Mouse (Mus musculus) macrophage (primary cell): Measurements from ENCODE around the gene Slc16a6. TPM values are rescaled to one million over a fixed set of nuclear protein-coding genes. Genes with fewer than 3 reads are reported as not detected.

ENCODE experiments used
- H3K27ac ChIP-seq: fragments of 350-480 bp; formaldehyde crosslinking; 2 replicates; pipeline ENCODE4 v1.9.0; 2021
- H3K36me3 ChIP-seq: fragments of 350-480 bp; formaldehyde crosslinking; 2 replicates; pipeline ENCODE4 v1.9.0; 2021; ENCODE audit errors: inconsistent target
- H3K4me3 ChIP-seq: fragments of 350-480 bp; formaldehyde crosslinking; 2 replicates; pipeline ENCODE4 v1.9.0; 2021; ENCODE audit errors: inconsistent target
- H3K79me2 ChIP-seq: fragments of 350-480 bp; formaldehyde crosslinking; 2 replicates; pipeline ENCODE4 v1.9.0; 2021; ENCODE audit errors: inconsistent target
- WGBS: methylation state at CpG from one replicate; pipeline ENCODE4 v1.1.7; 2026; ENCODE audit warnings: inconsistent platforms; ENCODE audit not compliant: missing documents; 5-methylcytosine and 5-hydroxymethylcytosine counted together
- polyA plus RNA-seq: library from polyadenylated mRNA; stranded (reverse); fragments of 250-400 nt; gene quantifications from 3 replicates; pipeline ENCODE4 v1.2.4, GENCODE M21; 2018; ENCODE audit warnings: inconsistent platforms
- total RNA-seq, 78 experiments: library from RNA; depleted of rRNA; stranded (reverse); fragments of 250-400 nt; gene quantifications; 1 replicate in 9 of 78; 2 replicates in 24 of 78; 3 replicates in 43 of 78; 4 replicates in 2 of 78; pipeline ENCODE4 v1.2.4; 2018; ENCODE audit warnings: inconsistent platforms in 56 of 78

The Slc16a6 gene
- 100 to 1,000 TPM in 25 of 26 experiments, 10 to 100 TPM in 1; 68.8 to 273 (median 190) TPM for total RNA-seq (2018; cell fraction: chromatin; rRNA removed)
- total RNA-seq (2018; cell fraction: cytosol; rRNA removed): 100 to 1,000 TPM in 5 of 26 experiments, 10 to 100 TPM in 21; 41.7 to 127 (median 76.9) TPM
- total RNA-seq (2018; cell fraction: nucleus; rRNA removed): 100 to 1,000 TPM in 25 of 26 experiments, 10 to 100 TPM in 1; 85.2 to 241 (median 194) TPM
- 42.9 to 88.7 TPM (median 63.5 TPM) in 3 replicates for polyA plus RNA-seq

GRCm38 (mm10) chr11:109473171-109474085, at the start of gene Slc16a6, which contains the start of gene Arsg:
Slc16a6 (minus strand) TSS chr11:109473598.
Arsg (plus strand) TSS chr11:109473374.
- WGBS: under 1% methylated on average over 91 of the region's 111 CpGs
- peaks cover 40% of the 10 kb centered on the region for H3K79me2 ChIP-seq

DNA sequence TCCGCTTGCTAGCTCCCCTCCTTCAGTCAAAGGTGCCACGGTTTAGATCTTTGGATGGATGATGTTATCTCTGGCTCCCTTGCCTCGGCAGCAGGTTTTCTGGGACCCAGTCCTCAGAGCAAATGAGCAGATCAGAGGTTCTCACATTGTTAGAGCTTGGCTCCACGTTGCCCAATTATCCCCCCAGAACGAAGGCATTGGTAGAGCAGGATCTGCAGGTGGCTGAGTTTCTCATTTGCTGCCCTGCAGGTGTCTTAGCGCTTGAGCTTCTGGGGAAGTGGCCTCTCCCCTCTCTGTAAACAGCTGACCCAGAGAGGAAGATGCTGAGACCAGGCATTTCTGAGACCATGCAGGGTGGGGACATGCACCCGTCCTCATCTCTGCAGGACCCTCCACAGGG, 47.6 kb upstream of the Slc16a6 start:
- 96% methylated on average over 4 of the region's 7 CpGs for WGBS
- Histone ChIP-seq H3K27ac (no peak overlapping the region), H3K36me3 (no peaks in the 10 kb centered on the region), H3K4me3 (no peak overlapping the region), H3K79me2 (no peaks in the 10 kb centered on the region)

More at GRCm38 (mm10) chr11:109473171-109474085, at the start of gene Slc16a6, which contains the start of gene Arsg:
- H3K4me3 ChIP-seq: peak within 1 kb of the TSS; percentile 86
- no peaks in the 10 kb centered on the region for H3K36me3 ChIP-seq
- peak within 1 kb of the TSS; percentile 91 for H3K27ac ChIP-seq

- 97% methylated on average over 3 of the region's 3 CpGs for WGBS
- H3K36me3 ChIP-seq: no peaks in the 10 kb centered on the region
- no peak overlapping the region for H3K4me3 ChIP-seq
- H3K79me2 ChIP-seq: no peaks in the 10 kb centered on the region
- no peak overlapping the region for H3K27ac ChIP-seq
Measured at GRCm38 (mm10) chr11:109517816-109518215, 44.4 kb upstream of the Slc16a6 start.

DNA sequence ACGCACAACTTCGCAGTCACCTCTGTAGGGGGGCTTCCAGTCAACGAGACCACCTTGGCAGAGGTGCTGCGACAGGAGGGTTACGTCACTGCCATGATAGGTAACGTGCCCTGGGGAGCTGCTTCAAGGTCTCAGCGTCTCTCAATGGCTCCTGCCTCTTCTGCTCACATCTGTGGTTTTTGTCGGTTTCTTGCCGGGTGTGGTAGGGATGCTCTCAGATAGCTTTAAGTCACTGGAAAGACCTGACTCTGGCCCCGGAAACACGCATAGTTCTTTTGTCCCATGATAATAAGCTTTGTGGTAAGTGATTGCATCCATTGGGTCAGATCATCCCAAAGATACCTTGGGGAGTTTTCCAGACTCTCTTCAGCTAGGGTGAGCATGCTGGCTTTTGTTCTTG, 43.9 kb upstream of the Slc16a6 start:
- 91% methylated on average over 11 of the region's 11 CpGs for WGBS
- Histone ChIP-seq H3K36me3 (no peaks in the 10 kb centered on the region), H3K27ac (no peak overlapping the region), H3K4me3 (no peak overlapping the region), H3K79me2 (no peaks in the 10 kb centered on the region)

GRCm38 (mm10) chr11:109514064-109514612, 40.7 kb upstream of the Slc16a6 start:
- Histone ChIP-seq H3K79me2 (no peaks in the 10 kb centered on the region), H3K36me3 (no peaks in the 10 kb centered on the region), H3K27ac (no peak overlapping the region), H3K4me3 (no peak overlapping the region)
- WGBS: 85% methylated on average over 3 of the region's 3 CpGs

- Histone ChIP-seq H3K4me3 (no peak overlapping the region), H3K79me2 (no peaks in the 10 kb centered on the region), H3K27ac (no peak overlapping the region), H3K36me3 (no peaks in the 10 kb centered on the region)
- 93% methylated on average over 14 of the region's 16 CpGs for WGBS
Measured at GRCm38 (mm10) chr11:109512995-109513675, 39.7 kb upstream of the Slc16a6 start.

GRCm38 (mm10) chr11:109507068-109507467, 33.7 kb upstream of the Slc16a6 start:
- Histone ChIP-seq H3K36me3 (no peaks in the 10 kb centered on the region), H3K27ac (no peak overlapping the region), H3K79me2 (no peaks in the 10 kb centered on the region), H3K4me3 (no peak overlapping the region)
- 95% methylated on average over 3 of the region's 3 CpGs for WGBS

DNA sequence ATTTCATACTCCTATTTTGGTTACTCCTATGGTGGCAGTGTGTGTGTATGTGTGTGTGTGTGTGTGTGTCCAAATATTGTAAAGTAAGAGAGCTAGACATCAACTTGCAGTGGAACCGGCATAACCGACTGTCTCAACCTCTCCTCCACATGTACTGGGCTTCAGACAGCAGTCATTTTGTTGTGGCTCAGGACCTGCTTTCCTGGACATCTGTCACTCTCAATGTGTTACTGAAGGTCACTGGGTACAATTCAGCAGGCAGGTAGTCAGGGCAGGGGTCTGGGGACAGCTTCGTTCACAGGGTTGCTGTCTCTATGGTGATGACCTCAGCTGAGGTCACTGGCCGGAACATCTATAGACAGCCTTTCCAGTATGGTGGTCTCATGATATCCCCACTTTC, 32.4 kb upstream of the Slc16a6 start:
- Histone ChIP-seq H3K36me3 (no peaks in the 10 kb centered on the region), H3K79me2 (no peaks in the 10 kb centered on the region), H3K27ac (no peak overlapping the region), H3K4me3 (no peak overlapping the region)
- 92% methylated on average over 4 of the region's 4 CpGs for WGBS

GRCm38 (mm10) chr11:109504977-109505376, 31.6 kb upstream of the Slc16a6 start:
- Histone ChIP-seq H3K4me3 (no peak overlapping the region), H3K79me2 (no peaks in the 10 kb centered on the region), H3K27ac (no peak overlapping the region), H3K36me3 (no peaks in the 10 kb centered on the region)
- 89% methylated on average over 9 of the region's 9 CpGs for WGBS

GRCm38 (mm10) chr11:109500206-109500605, 26.8 kb upstream of the Slc16a6 start:
- Histone ChIP-seq H3K36me3 (no peaks in the 10 kb centered on the region), H3K4me3 (no peak overlapping the region), H3K79me2 (no peaks in the 10 kb centered on the region), H3K27ac (no peak overlapping the region)
- WGBS: 97% methylated on average over 5 of the region's 5 CpGs

- no peak overlapping the region for H3K27ac ChIP-seq
- H3K4me3 ChIP-seq: no peak overlapping the region
- whole genome bisulfite sequencing: 73% methylated on average over 9 of the region's 9 CpGs
- no peaks in the 10 kb centered on the region for H3K36me3 ChIP-seq
- no peaks in the 10 kb centered on the region for H3K79me2 ChIP-seq
Measured at GRCm38 (mm10) chr11:109497990-109498389, 24.6 kb upstream of the Slc16a6 start.

DNA sequence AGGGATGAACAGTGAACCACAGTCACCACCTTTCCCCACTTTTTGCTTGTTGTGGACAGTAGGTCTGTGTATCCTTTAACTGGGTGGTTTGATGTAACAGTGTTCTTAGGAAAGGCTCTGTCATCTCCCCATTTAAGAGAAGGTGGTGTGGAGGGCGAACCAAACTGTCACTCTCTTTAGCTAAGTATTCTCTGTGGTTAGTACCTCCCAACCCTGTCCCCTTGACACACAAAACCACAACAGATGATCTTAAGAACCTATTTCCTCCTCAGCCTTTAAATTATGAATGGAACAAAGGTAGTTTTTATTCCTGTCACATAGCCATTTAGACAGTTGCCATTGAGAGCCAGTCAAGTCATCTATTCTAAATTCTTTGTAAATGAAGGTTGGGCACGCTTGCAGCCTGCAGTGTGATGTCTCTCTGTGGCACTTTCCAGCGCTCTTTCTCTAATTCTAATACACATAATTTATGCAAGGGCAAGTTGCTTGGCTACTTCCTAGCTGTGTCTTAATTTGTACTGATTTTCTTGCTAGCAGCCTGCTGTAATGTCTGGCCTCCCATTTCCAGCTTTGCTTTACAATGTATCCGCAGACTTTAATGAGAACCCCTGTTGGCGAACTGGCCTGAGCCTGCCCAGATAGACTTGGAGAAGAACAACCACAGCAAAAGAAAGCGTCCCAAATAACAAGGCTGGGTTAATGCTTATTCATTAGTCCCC, 23.8 kb upstream of the Slc16a6 start:
- 79% methylated on average over 6 of the region's 6 CpGs for WGBS
- Histone ChIP-seq H3K27ac (no peak overlapping the region), H3K36me3 (no peaks in the 10 kb centered on the region), H3K79me2 (no peaks in the 10 kb centered on the region), H3K4me3 (no peak overlapping the region)

DNA sequence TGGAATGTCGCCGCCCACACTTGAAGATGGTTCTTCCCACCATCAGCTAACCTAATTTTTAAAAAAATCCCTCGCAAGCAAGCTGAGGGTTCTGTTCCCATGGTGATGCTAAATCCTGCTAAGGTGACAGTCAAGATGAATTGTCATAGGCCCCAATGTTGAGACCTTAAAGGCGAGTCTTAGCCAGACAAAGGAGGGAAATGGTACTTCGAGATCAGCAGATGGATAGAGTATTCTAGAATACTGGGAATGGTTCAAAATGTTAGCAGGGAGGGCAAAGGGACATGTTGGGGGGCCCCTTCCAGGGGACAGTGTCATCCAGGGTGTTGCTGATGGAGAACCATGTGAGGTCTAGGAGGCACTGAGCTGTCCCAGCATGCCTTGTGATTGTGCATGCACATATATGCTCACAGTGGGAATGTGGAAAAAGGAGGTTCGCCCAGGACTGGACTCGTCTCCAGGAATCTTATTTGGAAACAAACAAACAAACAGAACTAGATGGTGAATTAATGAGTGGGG, 23.1 kb upstream of the Slc16a6 start:
- peak overlapping the region; percentile 51 for H3K27ac ChIP-seq
- H3K36me3 ChIP-seq: no peaks in the 10 kb centered on the region
- no peaks in the 10 kb centered on the region for H3K79me2 ChIP-seq
- 75% methylated on average over 6 of the region's 7 CpGs for WGBS
- no peak overlapping the region for H3K4me3 ChIP-seq
